Mouse (Mus musculus) small intestine, adult 2 months (tissue): ENCODE results near the gene Utrn.

Experiments used
- CTCF ChIP-seq: fragments of 200-500 bp; IDR thresholded peaks from 2 replicates; pipeline ENCODE4 v1.5.1; 2012; ENCODE audit warnings: low read depth, mild to moderate bottlenecking, control low read depth, inconsistent platforms, low read length, moderate library complexity, mixed read lengths; ENCODE audit not compliant: insufficient replicate concordance, insufficient read length; ENCODE audit errors: extremely low read depth
- POLR2A ChIP-seq: fragments of 200-500 bp; IDR thresholded peaks from 2 replicates; pipeline ENCODE4 v1.6.1; 2012; ENCODE audit warnings: low read depth, mild to moderate bottlenecking, control low read depth, inconsistent platforms, low read length, moderate library complexity

DNA sequence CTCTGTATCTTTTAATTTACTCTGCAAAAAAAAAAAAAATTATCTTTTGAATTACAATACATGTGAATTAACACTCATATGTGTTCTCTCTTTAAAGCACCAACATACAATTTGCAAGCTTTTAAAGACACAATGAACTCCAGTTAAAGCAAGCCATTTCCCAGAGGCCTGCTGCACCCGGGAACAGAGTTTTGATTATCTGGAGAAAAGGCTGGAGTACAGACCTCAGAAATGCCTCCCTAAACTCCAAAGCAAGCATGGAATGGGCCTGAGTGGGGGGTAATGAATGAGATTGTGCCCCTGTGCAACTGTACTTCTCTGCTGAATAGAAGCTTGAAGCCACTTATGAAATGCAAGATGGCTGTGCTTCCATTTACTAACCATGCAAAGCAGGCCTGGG, 281.8 kb downstream of the Utrn start:
- TF ChIP-seq POLR2A (no peak), CTCF (no peak)
